ENCODE assay signal across 10 mouse cellular contexts in the genomic region with DNA sequence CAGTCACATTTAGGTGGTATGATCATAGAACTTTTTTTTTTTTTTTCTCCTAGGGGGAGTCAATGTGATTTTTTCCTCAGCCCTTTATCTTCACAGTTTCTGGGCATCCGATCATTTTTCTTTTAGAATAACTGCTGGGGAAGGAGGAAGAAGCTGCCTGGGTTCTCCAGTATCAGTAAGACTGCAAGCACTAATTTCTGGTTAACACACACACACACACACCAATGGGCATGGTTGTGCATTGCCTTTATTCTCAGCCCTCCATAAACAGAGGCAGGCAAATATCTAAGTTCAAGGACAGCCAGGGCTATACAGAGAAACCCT. TPM values are rescaled to one million over a fixed set of nuclear protein-coding genes. Genes with fewer than 3 reads are reported as not detected.
DNase-seq lines count a peak whose midpoint lies in the region; ATAC-seq and TF ChIP-seq lines count a peak whose summit lies in the region.
"Had no signal": no experiment of that assay in that cellular context is flagged by ENCODE, and none has a peak within 500 bp of the region (broad histone marks: within the 10 kb centered on the region; RNA-seq: fewer than 3 reads in every experiment).

No protein-coding gene starts in this region.

- no peaks in the 10 kb centered on the region for H3K27me3 ChIP-seq in heart, embryonic 14.5 days (ENCODE audit: control insufficient read depth, insufficient read depth, low read length)
- H3K27me3 ChIP-seq in hindbrain, embryonic 11.5 days (ENCODE audit: control insufficient read depth, insufficient read depth, low read length) = no peaks in the 10 kb centered on the region

- H3K4me3 ChIP-seq in heart, embryonic 14.5 days (ENCODE audit: control insufficient read depth in 1 of 2, insufficient read depth in 1 of 2, low read depth in 1 of 2, low read length in 2 of 2) = peak overlapping the region in 1 of 2 experiments; percentile 47; a peak in 1 of 4 replicates
- H3K4me3 ChIP-seq in ES-E14 (ENCODE audit: insufficient read depth in 1 of 2, low read depth in 1 of 2, low read length in 2 of 2, poor library complexity in 1 of 2, severe bottlenecking in 1 of 2) (peak overlapping the region; percentile 56 to 71), macrophage (ENCODE audit: inconsistent target) (peak overlapping the region; percentile 24; the same call in 1 of the 2 replicates)
- no peak overlapping the region; the same call in 1 of the 2 replicates for H3K4me3 ChIP-seq in hindbrain, embryonic 11.5 days (ENCODE audit: low read depth, low read length)
- H3K4me3 ChIP-seq in gastrocnemius, adult 2 months = no peak overlapping the region

- in situ Hi-C loops in ES-E14 (cut with MboI; ENCODE audit: low sequenced_read_pairs in 2 of 2, unreplicated experiment in 2 of 2) = loop anchor here (5.0 to 25.0 kb wide), 2 partner anchors 50 to 1645 kb away; a partner anchor contains a TSS

- TF ChIP-seq CTCF in gastrocnemius, adult 2 months (IDR thresholded peaks at IDR 0.05) = no peak

- ATAC-seq in heart, embryonic 14.5 days (ENCODE audit: insufficient number of reproducible peaks, insufficient read depth, low FRiP score, low read depth) = no peak
- no peak for ATAC-seq in hindbrain, embryonic 11.5 days (ENCODE audit: low FRiP score)

- no peak for DNase-seq in heart, adult 18-20 months
- no peak for DNase-seq in ES-E14 (ENCODE audit: low read depth, low spot score)
- peak; percentile 35 for DNase-seq in hindbrain, embryonic 11.5 days (ENCODE audit: low spot score)
- no peak for DNase-seq in left cerebral cortex, adult 11 months (ENCODE audit: low spot score)
- no peak for DNase-seq in adrenal gland, postnatal 14 days
- DNase-seq in gastrocnemius, adult 2 months = no peak

- H3K36me3 ChIP-seq in heart, embryonic 14.5 days (ENCODE audit: control insufficient read depth, insufficient read depth, low read length) = no peaks in the 10 kb centered on the region
- H3K36me3 ChIP-seq in ES-E14 (ENCODE audit: control insufficient read depth, insufficient read depth, low read length, poor library complexity, severe bottlenecking) (no peaks in the 10 kb centered on the region), macrophage (ENCODE audit: inconsistent target) (no peaks in the 10 kb centered on the region)
- H3K36me3 ChIP-seq in hindbrain, embryonic 11.5 days (ENCODE audit: control insufficient read depth, insufficient read depth, low read length) = no peaks in the 10 kb centered on the region

- H3K27ac ChIP-seq in heart, embryonic 14.5 days (replicated peaks in 1 of 2; ENCODE audit: control insufficient read depth in 1 of 2, insufficient read depth in 1 of 2, low read depth in 2 of 2, low read length in 2 of 2) = peak overlapping the region; percentile 52 to 97
- H3K27ac ChIP-seq in ES-E14 (ENCODE audit: insufficient read depth, low read depth, low read length, poor library complexity, severe bottlenecking) (peak overlapping the region; percentile 34; the same call in 1 of the 2 replicates), macrophage (peak overlapping the region; percentile 61)
- peak overlapping the region; percentile 95; the same call in 1 of the 2 replicates for H3K27ac ChIP-seq in hindbrain, embryonic 11.5 days (ENCODE audit: low read depth, low read length)
- H3K27ac ChIP-seq in gastrocnemius, adult 2 months = no peak overlapping the region

- peak overlapping the region; percentile 80 for H3K4me2 ChIP-seq in heart, embryonic 14.5 days (ENCODE audit: low read length)
- H3K4me2 ChIP-seq in hindbrain, embryonic 11.5 days (replicated peaks; ENCODE audit: low read depth, low read length) = peak overlapping the region; percentile 46

- H3K4me1 ChIP-seq in heart, embryonic 14.5 days (ENCODE audit: control insufficient read depth in 2 of 2, insufficient read depth in 2 of 2, low read length in 2 of 2) = peaks cover 4 to 5% of the 10 kb centered on the region in 2 experiments; a peak in 3 of 4 replicates
- H3K4me1 ChIP-seq in ES-E14 (ENCODE audit: control insufficient read depth in 2 of 2, insufficient read depth in 2 of 2, low read length in 2 of 2, poor library complexity in 1 of 2) = peaks cover 0 to 4% of the 10 kb centered on the region in 2 experiments; a peak in 1 of 4 replicates
- peaks cover 2% of the 10 kb centered on the region; the same call in 1 of the 2 replicates for H3K4me1 ChIP-seq in hindbrain, embryonic 11.5 days (replicated peaks; ENCODE audit: control insufficient read depth, insufficient read depth, low read length)

- H3K9me3 ChIP-seq in heart, embryonic 14.5 days (ENCODE audit: control insufficient read depth, low read length) = no peaks in the 10 kb centered on the region
- no peaks in the 10 kb centered on the region for H3K9me3 ChIP-seq in ES-E14 (ENCODE audit: control insufficient read depth, insufficient read depth, low read depth, low read length)
- no peaks in the 10 kb centered on the region for H3K9me3 ChIP-seq in hindbrain, embryonic 11.5 days (ENCODE audit: control insufficient read depth, low read length)

- peaks cover 25% of the 10 kb centered on the region; the same call in 1 of the 2 replicates for H3K79me2 ChIP-seq in macrophage (ENCODE audit: inconsistent target)

- intact Hi-C loops in gastrocnemius, adult 2 months (cut with DNase I) = loop anchor here (5.0 to 10.0 kb wide), 6 partner anchors 52 to 1968 kb away; a partner anchor contains a TSS

- 60% methylated on average over 1 of the region's 1 CpGs for WGBS in heart, embryonic 14.5 days
- 67% methylated on average over 1 of the region's 1 CpGs for WGBS in hindbrain, embryonic 11.5 days
- no CpG with 5 or more reads among the region's 1 CpGs for WGBS in macrophage (ENCODE audit: missing documents)

- peak overlapping the region; percentile 67 for H3K9ac ChIP-seq in heart, embryonic 14.5 days (ENCODE audit: low read length)
- peak overlapping the region; percentile 69 for H3K9ac ChIP-seq in ES-E14 (ENCODE audit: insufficient read depth, low read depth, low read length, poor library complexity, severe bottlenecking)
- peak overlapping the region; percentile 54; the same call in 1 of the 2 replicates for H3K9ac ChIP-seq in hindbrain, embryonic 11.5 days (ENCODE audit: low read depth, low read length)

RNA-seq across cellular contexts. Expression of a gene that starts 1.2 kb away (rescaled TPM):
- 0.46 and 0.65 TPM in 2 replicates for polyA plus RNA-seq in heart, embryonic 14.5 days (2014; fragmentation: Nextera tagmentation; extraction: Ambion mirVana)
- total RNA-seq in heart, adult 18-20 months (2021) = 1 to 10 TPM; 1.2 to 1.3 TPM
- total RNA-seq in ES-E14 (2012; rRNA removed) = 112 and 141 TPM in 2 replicates
- 0.79 and 0.84 TPM in 2 replicates for polyA plus RNA-seq in hindbrain, embryonic 11.5 days (2014; fragmentation: Nextera tagmentation; extraction: Ambion mirVana)
- 1 to 10 TPM in 11 of 26 experiments, under 1 TPM in 12, not detected in 3; 0.21 to 7.6 (median 0.89) TPM for total RNA-seq in macrophage (2018; cell fraction: chromatin; rRNA removed)
- total RNA-seq in macrophage (2018; cell fraction: cytosol; rRNA removed) = 1 to 10 TPM in 24 of 26 experiments, under 1 TPM in 2; 0.71 to 4.8 (median 1.6) TPM
- total RNA-seq in macrophage (2018; cell fraction: nucleus; rRNA removed) = 1 to 10 TPM in 16 of 26 experiments, under 1 TPM in 9, not detected in 1; 0.29 to 7.6 (median 1.3) TPM
- 0.20 to 0.36 TPM (median 0.33 TPM) in 3 replicates for polyA plus RNA-seq in macrophage (2018)
- total RNA-seq in adrenal gland, postnatal 14 days (2021) = 6.6 and 8.0 TPM in 2 replicates
- total RNA-seq in gastrocnemius, adult 2 months (2021) = under 1 TPM; 0.84 to 0.92 TPM

RNA-seq across cellular contexts. Expression of a gene that starts 1.4 kb away (rescaled TPM):
- polyA plus RNA-seq in heart, embryonic 14.5 days (2014; fragmentation: Nextera tagmentation; extraction: Ambion mirVana) = 51.9 and 57.5 TPM in 2 replicates
- total RNA-seq in heart, adult 18-20 months (2021) = 10 to 100 TPM; 71.2 to 76.1 TPM
- total RNA-seq in ES-E14 (2012; rRNA removed) = 355 and 545 TPM in 2 replicates
- polyA plus RNA-seq in hindbrain, embryonic 11.5 days (2014; fragmentation: Nextera tagmentation; extraction: Ambion mirVana) = 21.0 and 26.1 TPM in 2 replicates
- total RNA-seq in macrophage (2018; cell fraction: chromatin; rRNA removed) = 10 to 100 TPM in 7 of 26 experiments, 1 to 10 TPM in 19; 1.6 to 36.8 (median 5.8) TPM
- 100 to 1,000 TPM; 112 to 241 (median 169) TPM for total RNA-seq in macrophage (2018; cell fraction: cytosol; rRNA removed)
- 10 to 100 TPM in 24 of 26 experiments, 1 to 10 TPM in 2; 9.0 to 62.0 (median 30.7) TPM for total RNA-seq in macrophage (2018; cell fraction: nucleus; rRNA removed)
- polyA plus RNA-seq in macrophage (2018) = 101 to 170 TPM (median 160 TPM) in 3 replicates
- 84.6 and 133 TPM in 2 replicates for total RNA-seq in adrenal gland, postnatal 14 days (2021)
- total RNA-seq in gastrocnemius, adult 2 months (2021) = 10 to 100 TPM; 59.1 to 76.4 TPM

RNA-seq across cellular contexts. Expression of a gene that starts 13.0 kb away (rescaled TPM):
- 0.30 TPM in 1 of 2 replicates, not detected in the other for polyA plus RNA-seq in heart, embryonic 14.5 days (2014; fragmentation: Nextera tagmentation; extraction: Ambion mirVana)
- not detected for total RNA-seq in heart, adult 18-20 months (2021)
- total RNA-seq in ES-E14 (2012; rRNA removed) = 7.7 and 13.3 TPM in 2 replicates
- polyA plus RNA-seq in hindbrain, embryonic 11.5 days (2014; fragmentation: Nextera tagmentation; extraction: Ambion mirVana) = 0.17 TPM in 1 of 2 replicates, not detected in the other
- total RNA-seq in macrophage (2018; cell fraction: chromatin; rRNA removed) = 1 to 10 TPM in 9 of 26 experiments, not detected in 17; 1.1 to 7.4 (median 2.3) TPM
- under 1 TPM in 2 of 26 experiments, not detected in 24; 0.17 to 0.22 TPM for total RNA-seq in macrophage (2018; cell fraction: cytosol; rRNA removed)
- total RNA-seq in macrophage (2018; cell fraction: nucleus; rRNA removed) = 1 to 10 TPM in 4 of 26 experiments, under 1 TPM in 1, not detected in 21; 0.98 to 2.7 (median 1.3) TPM
- polyA plus RNA-seq in macrophage (2018) = not detected in 3 replicates
- total RNA-seq in adrenal gland, postnatal 14 days (2021) = 0.37 and 0.83 TPM in 2 replicates
- not detected for total RNA-seq in gastrocnemius, adult 2 months (2021)
- total RNA-seq: liver, adult 2 months had no signal
- polyA plus RNA-seq: liver, adult 2 months; small intestine, adult 2 months had no signal

RNA-seq across cellular contexts. Expression of a gene that starts 15.7 kb away (rescaled TPM):
- polyA plus RNA-seq in heart, embryonic 14.5 days (2014; fragmentation: Nextera tagmentation; extraction: Ambion mirVana) = 2.2 and 3.2 TPM in 2 replicates
- total RNA-seq in heart, adult 18-20 months (2021) = 10 to 100 TPM; 42.5 to 46.8 TPM
- total RNA-seq in ES-E14 (2012; rRNA removed) = 326 and 496 TPM in 2 replicates
- 4.5 and 4.9 TPM in 2 replicates for polyA plus RNA-seq in hindbrain, embryonic 11.5 days (2014; fragmentation: Nextera tagmentation; extraction: Ambion mirVana)
- total RNA-seq in macrophage (2018; cell fraction: chromatin; rRNA removed) = 10 to 100 TPM in 14 of 26 experiments, 1 to 10 TPM in 12; 4.0 to 49.2 (median 11.4) TPM
- total RNA-seq in macrophage (2018; cell fraction: cytosol; rRNA removed) = 10 to 100 TPM; 16.3 to 87.3 (median 38.2) TPM
- total RNA-seq in macrophage (2018; cell fraction: nucleus; rRNA removed) = 100 to 1,000 TPM in 1 of 26 experiments, 10 to 100 TPM in 23, 1 to 10 TPM in 2; 4.8 to 101 (median 22.1) TPM
- 0.53 TPM in 1 of 3 replicates, not detected in the others for polyA plus RNA-seq in macrophage (2018)
- total RNA-seq in adrenal gland, postnatal 14 days (2021) = 161 and 165 TPM in 2 replicates
- 10 to 100 TPM; 49.8 to 61.2 TPM for total RNA-seq in gastrocnemius, adult 2 months (2021)

RNA-seq across cellular contexts. Expression of a gene that starts 28.1 kb away (rescaled TPM):
- 13.0 and 15.1 TPM in 2 replicates for polyA plus RNA-seq in heart, embryonic 14.5 days (2014; fragmentation: Nextera tagmentation; extraction: Ambion mirVana)
- 10 to 100 TPM; 60.9 to 64.1 TPM for total RNA-seq in heart, adult 18-20 months (2021)
- 1.1 and 1.5 TPM in 2 replicates for total RNA-seq in ES-E14 (2012; rRNA removed)
- 3.4 and 4.2 TPM in 2 replicates for polyA plus RNA-seq in hindbrain, embryonic 11.5 days (2014; fragmentation: Nextera tagmentation; extraction: Ambion mirVana)
- 10 to 100 TPM in 14 of 26 experiments, 1 to 10 TPM in 12; 2.7 to 31.8 (median 15.3) TPM for total RNA-seq in macrophage (2018; cell fraction: chromatin; rRNA removed)
- 10 to 100 TPM; 25.0 to 63.5 (median 42.9) TPM for total RNA-seq in macrophage (2018; cell fraction: cytosol; rRNA removed)
- 10 to 100 TPM; 12.6 to 62.1 (median 39.3) TPM for total RNA-seq in macrophage (2018; cell fraction: nucleus; rRNA removed)
- polyA plus RNA-seq in macrophage (2018) = 27.7 to 67.4 TPM (median 36.4 TPM) in 3 replicates
- total RNA-seq in adrenal gland, postnatal 14 days (2021) = 29.0 and 39.1 TPM in 2 replicates
- total RNA-seq in gastrocnemius, adult 2 months (2021) = 10 to 100 TPM; 16.0 to 18.7 TPM

Comparison
In these comparisons a context has a peak if more than half of its experiments do, and no peak if none do; other contexts are left out.
1. H3K4me3 ChIP-seq: peak in ES-E14 (2 of 2) and macrophage (single experiment); none in hindbrain, embryonic 11.5 days (single experiment) and gastrocnemius, adult 2 months (single experiment).
2. RNA of a gene that starts 1.2 kb away (total RNA-seq): 112 to 141 TPM in ES-E14; 6.6 to 8.0 TPM in adrenal gland, postnatal 14 days, 1.2 to 1.3 TPM in heart, adult 18-20 months and 0.84 to 0.92 TPM in gastrocnemius, adult 2 months; every median in the first group is over 10 times any median in the second.
3. Peak in every context shown above with its lines, with median percentiles within 50 percentile points of each other: H3K9ac ChIP-seq.